ENCODE assay signal across 19 mouse cellular contexts in the genomic region with DNA sequence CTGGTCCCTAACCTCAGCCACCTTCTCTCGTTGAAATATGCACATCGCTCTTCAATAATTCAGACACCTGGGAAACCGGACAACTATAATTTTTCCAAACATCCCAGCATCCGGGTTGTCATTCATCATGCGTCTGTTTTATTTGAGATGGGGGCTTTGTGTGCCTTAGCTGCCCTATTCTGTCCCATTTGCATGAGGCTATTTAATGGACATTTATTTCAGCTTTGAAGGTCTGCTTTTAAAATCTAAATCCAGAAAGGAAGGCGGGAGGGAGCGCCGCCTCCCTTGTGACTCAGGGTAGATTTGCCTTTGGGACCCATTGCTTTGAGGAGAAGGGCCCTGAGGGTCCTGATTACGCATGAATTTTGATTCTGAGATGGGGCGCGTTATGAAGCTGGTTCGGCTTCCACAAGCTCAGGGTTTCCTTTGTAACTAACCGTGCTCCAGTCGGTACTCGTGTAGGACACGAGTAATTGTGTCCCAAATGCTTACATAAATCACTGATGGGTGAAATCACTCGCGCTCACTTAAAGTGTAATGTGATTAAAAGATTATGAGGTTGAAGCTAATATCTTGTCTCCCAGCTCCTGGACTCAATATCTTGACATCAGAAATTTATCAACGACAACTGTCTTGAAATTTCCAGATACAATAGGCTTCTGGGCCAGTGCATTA. TPM values are rescaled to one million over a fixed set of nuclear protein-coding genes. Genes with fewer than 3 reads are reported as not detected.
DNase-seq lines count a peak whose midpoint lies in the region; ATAC-seq lines count a peak whose summit lies in the region.
"Had no signal": no experiment of that assay in that cellular context is flagged by ENCODE, and none has a peak within 500 bp of the region (broad histone marks: within the 10 kb centered on the region; RNA-seq: fewer than 3 reads in every experiment).

No protein-coding gene starts in this region.

- H3K27ac ChIP-seq in intestine, embryonic 14.5 days (ENCODE audit: low read depth) = no peak overlapping the region
- H3K27ac ChIP-seq in intestine, embryonic 15.5 days = no peak overlapping the region
- no peak overlapping the region for H3K27ac ChIP-seq in embryonic facial prominence, embryonic 10.5 days (replicated peaks)
- no peak overlapping the region for H3K27ac ChIP-seq in hindbrain, embryonic 14.5 days
- H3K27ac ChIP-seq in neural tube, embryonic 11.5 days (ENCODE audit: low read depth, low read length) = peak overlapping the region; percentile 60; the same call in 1 of the 2 replicates
- H3K27ac ChIP-seq: forebrain, embryonic 13.5 days; limb, embryonic 15.5 days had no signal

- H3K27me3 ChIP-seq in intestine, embryonic 14.5 days (replicated peaks; ENCODE audit: control insufficient read depth, insufficient read depth, low read length) = peaks cover 87% of the 10 kb centered on the region
- peaks cover 80% of the 10 kb centered on the region for H3K27me3 ChIP-seq in intestine, embryonic 15.5 days (replicated peaks)
- H3K27me3 ChIP-seq in embryonic facial prominence, embryonic 10.5 days (replicated peaks; ENCODE audit: low read depth, poor library complexity, severe bottlenecking) = peaks cover 94% of the 10 kb centered on the region
- H3K27me3 ChIP-seq in hindbrain, embryonic 14.5 days (ENCODE audit: control insufficient read depth, insufficient read depth, low read length) = peaks cover 86% of the 10 kb centered on the region
- H3K27me3 ChIP-seq in neural tube, embryonic 11.5 days (ENCODE audit: control insufficient read depth, insufficient read depth, low read length) = peaks cover 79% of the 10 kb centered on the region

- H3K4me1 ChIP-seq in intestine, embryonic 14.5 days (replicated peaks; ENCODE audit: control insufficient read depth, insufficient read depth, low read length) = 0 out of 2 replicates have a peak, but pooled peaks cover 4% of the 10 kb centered on the region
- H3K4me1 ChIP-seq in intestine, embryonic 15.5 days (replicated peaks) = peaks cover 3% of the 10 kb centered on the region; the same call in 1 of the 2 replicates
- peaks cover 56% of the 10 kb centered on the region for H3K4me1 ChIP-seq in embryonic facial prominence, embryonic 10.5 days
- H3K4me1 ChIP-seq in hindbrain, embryonic 14.5 days (replicated peaks; ENCODE audit: control insufficient read depth, insufficient read depth, low read length) = peaks cover 4% of the 10 kb centered on the region; the same call in 1 of the 2 replicates
- peaks cover 10% of the 10 kb centered on the region; the same call in 1 of the 2 replicates for H3K4me1 ChIP-seq in neural tube, embryonic 11.5 days (ENCODE audit: control insufficient read depth, insufficient read depth, low read length)

- no peaks in the 10 kb centered on the region for H3K36me3 ChIP-seq in intestine, embryonic 14.5 days (ENCODE audit: control insufficient read depth, insufficient read depth, low read length)
- H3K36me3 ChIP-seq in intestine, embryonic 15.5 days = no peaks in the 10 kb centered on the region
- no peaks in the 10 kb centered on the region for H3K36me3 ChIP-seq in embryonic facial prominence, embryonic 10.5 days (replicated peaks)
- no peaks in the 10 kb centered on the region for H3K36me3 ChIP-seq in hindbrain, embryonic 14.5 days (replicated peaks; ENCODE audit: control insufficient read depth, insufficient read depth)
- no peaks in the 10 kb centered on the region for H3K36me3 ChIP-seq in neural tube, embryonic 11.5 days (ENCODE audit: control insufficient read depth, insufficient read depth, low read length)
- H3K36me3 ChIP-seq: heart, embryonic 12.5 days; limb, embryonic 15.5 days had no signal

- no peak overlapping the region for H3K4me2 ChIP-seq in intestine, embryonic 14.5 days (ENCODE audit: low read length)
- no peak overlapping the region for H3K4me2 ChIP-seq in intestine, embryonic 15.5 days (replicated peaks)
- peak overlapping the region; percentile 52 for H3K4me2 ChIP-seq in hindbrain, embryonic 14.5 days (replicated peaks)
- peak overlapping the region; percentile 30 for H3K4me2 ChIP-seq in neural tube, embryonic 11.5 days (ENCODE audit: low read depth)

- ATAC-seq in intestine, embryonic 14.5 days (replicated peaks; ENCODE audit: low FRiP score, low TSS enrichment, low read depth) = no peak
- ATAC-seq in intestine, embryonic 15.5 days = no peak
- ATAC-seq in hindbrain, embryonic 14.5 days (ENCODE audit: low FRiP score) = no peak
- no peak for ATAC-seq in neural tube, embryonic 11.5 days (ENCODE audit: insufficient read depth, low FRiP score, low TSS enrichment)
- no peak for ATAC-seq in frontal cortex, adult (ENCODE audit: low TSS enrichment)

- H3K9me3 ChIP-seq in intestine, embryonic 14.5 days (ENCODE audit: control insufficient read depth, low read length) = no peaks in the 10 kb centered on the region
- no peaks in the 10 kb centered on the region for H3K9me3 ChIP-seq in intestine, embryonic 15.5 days
- H3K9me3 ChIP-seq in embryonic facial prominence, embryonic 10.5 days = no peaks in the 10 kb centered on the region
- H3K9me3 ChIP-seq in hindbrain, embryonic 14.5 days (ENCODE audit: control insufficient read depth, low read length) = no peaks in the 10 kb centered on the region
- no peaks in the 10 kb centered on the region for H3K9me3 ChIP-seq in neural tube, embryonic 11.5 days (ENCODE audit: control insufficient read depth, low read length)
- H3K9me3 ChIP-seq: forebrain, embryonic 13.5 days; heart, embryonic 12.5 days; limb, embryonic 15.5 days had no signal

- 2% methylated on average over 19 of the region's 19 CpGs for WGBS in intestine, embryonic 14.5 days
- 3% methylated on average over 19 of the region's 19 CpGs for WGBS in intestine, embryonic 15.5 days
- WGBS in embryonic facial prominence, embryonic 10.5 days = 2% methylated on average over 19 of the region's 19 CpGs
- 1% methylated on average over 19 of the region's 19 CpGs for WGBS in hindbrain, embryonic 14.5 days
- WGBS in neural tube, embryonic 11.5 days = 1% methylated on average over 19 of the region's 19 CpGs

- H3K9ac ChIP-seq in intestine, embryonic 14.5 days (ENCODE audit: low read length) = no peak overlapping the region
- no peak overlapping the region for H3K9ac ChIP-seq in intestine, embryonic 15.5 days
- H3K9ac ChIP-seq in hindbrain, embryonic 14.5 days = no peak overlapping the region
- H3K9ac ChIP-seq in neural tube, embryonic 11.5 days (ENCODE audit: low read length) = no peak overlapping the region
- H3K9ac ChIP-seq: forebrain, embryonic 13.5 days; heart, embryonic 12.5 days; limb, embryonic 15.5 days; lung, embryonic 14.5 days had no signal

- DNase-seq in intestine, embryonic 14.5 days (ENCODE audit: low spot score) = no peak
- DNase-seq in embryonic facial prominence, embryonic 10.5 days (ENCODE audit: low spot score) = peak; percentile 33
- no peak for DNase-seq in hindbrain, embryonic 14.5 days (ENCODE audit: low spot score)
- no peak for DNase-seq in neural tube, embryonic 11.5 days (ENCODE audit: low spot score)
- DNase-seq in layer of hippocampus, adult 8-10 months (ENCODE audit: low spot score in 2 of 2) = no peak
- DNase-seq in lung, postnatal 14 days = no peak
- DNase-seq: adrenal gland, postnatal 14 days; gastrocnemius, postnatal 10 days; kidney, postnatal 14 days; lung, embryonic 14.5 days; thymus, adult 18-20 months had no signal

- 0 out of 2 replicates have a peak overlapping the region, but pooled peaks have one; percentile 16 for H3K4me3 ChIP-seq in intestine, embryonic 14.5 days (ENCODE audit: low read depth, low read length)
- no peak overlapping the region for H3K4me3 ChIP-seq in intestine, embryonic 15.5 days (replicated peaks)
- peak overlapping the region; percentile 51; the same call in 1 of the 2 replicates for H3K4me3 ChIP-seq in embryonic facial prominence, embryonic 10.5 days
- peak overlapping the region; percentile 27; the same call in 1 of the 2 replicates for H3K4me3 ChIP-seq in hindbrain, embryonic 14.5 days (replicated peaks; ENCODE audit: low read length)
- H3K4me3 ChIP-seq in neural tube, embryonic 11.5 days (ENCODE audit: low read depth, low read length) = no peak overlapping the region

RNA-seq across cellular contexts. Expression of a gene that starts 34.9 kb away (rescaled TPM):
- 0.31 and 0.32 TPM in 2 replicates for polyA plus RNA-seq in intestine, embryonic 14.5 days (2014; fragmentation: Nextera tagmentation; extraction: Ambion mirVana)
- 0.19 and 0.21 TPM in 2 replicates for polyA plus RNA-seq in intestine, embryonic 15.5 days (2015; fragmentation: Nextera tagmentation; extraction: Ambion mirVana)
- polyA plus RNA-seq in embryonic facial prominence, embryonic 10.5 days (2016; fragmentation: Nextera tagmentation; extraction: Ambion mirVana) = 8.3 and 8.5 TPM in 2 replicates
- polyA plus RNA-seq in hindbrain, embryonic 14.5 days (2014; fragmentation: Nextera tagmentation; extraction: Ambion mirVana) = 9.6 and 10.5 TPM in 2 replicates
- polyA plus RNA-seq in neural tube, embryonic 11.5 days (2014; fragmentation: Nextera tagmentation; extraction: Ambion mirVana) = 12.9 and 13.7 TPM in 2 replicates
- under 1 TPM; 0.27 to 0.45 (median 0.30) TPM for total RNA-seq in layer of hippocampus, adult 8-10 months (2022)
- total RNA-seq: hematopoietic stem cell, adult 5-6 weeks; MEL; neutrophil, adult 5-6 weeks had no signal

Comparison
In these comparisons a context has a peak if more than half of its experiments do, and no peak if none do; other contexts are left out.
1. H3K4me3 ChIP-seq: peak in intestine, embryonic 14.5 days (single experiment), embryonic facial prominence, embryonic 10.5 days (single experiment) and hindbrain, embryonic 14.5 days (single experiment); none in intestine, embryonic 15.5 days (single experiment) and neural tube, embryonic 11.5 days (single experiment).
2. H3K4me2 ChIP-seq: peak in hindbrain, embryonic 14.5 days (single experiment) and neural tube, embryonic 11.5 days (single experiment); none in intestine, embryonic 14.5 days (single experiment) and intestine, embryonic 15.5 days (single experiment).